ENCODE assay signal across 12 mouse cellular contexts in the genomic region with DNA sequence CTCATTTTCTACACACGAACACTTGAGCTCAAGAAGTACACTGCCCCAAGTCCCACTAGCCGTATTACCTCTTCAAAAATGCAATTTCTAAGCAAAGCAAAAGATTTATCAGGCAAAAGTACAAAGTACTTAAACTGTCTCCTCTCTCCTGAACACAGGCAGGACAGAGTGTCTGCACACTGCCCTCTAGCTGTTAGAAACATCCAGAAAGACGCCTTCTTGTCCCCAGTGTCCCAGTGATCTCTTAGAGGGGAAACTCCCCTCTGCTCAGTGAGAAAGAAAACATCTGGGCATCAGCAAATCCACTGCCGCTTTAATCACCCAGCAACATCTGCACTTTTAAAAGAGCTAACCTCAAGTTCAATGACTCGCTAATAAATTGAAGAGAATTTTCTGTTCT. TPM values are rescaled to one million over a fixed set of nuclear protein-coding genes. Genes with fewer than 3 reads are reported as not detected.
DNase-seq lines count a peak whose midpoint lies in the region; ATAC-seq and TF ChIP-seq lines count a peak whose summit lies in the region.
"Had no signal": no experiment of that assay in that cellular context is flagged by ENCODE, and none has a peak within 500 bp of the region (broad histone marks: within the 10 kb centered on the region; RNA-seq: fewer than 3 reads in every experiment).

No protein-coding gene starts in this region.

- peaks cover 22% of the 10 kb centered on the region for H3K36me3 ChIP-seq in kidney, postnatal 0 days (ENCODE audit: insufficient read depth, low read length)
- peaks cover 2% of the 10 kb centered on the region; the same call in 1 of the 2 replicates for H3K36me3 ChIP-seq in forebrain, embryonic 11.5 days (ENCODE audit: control insufficient read depth, insufficient read depth, low read length)

- 36% methylated on average over 5 of the region's 5 CpGs for whole genome bisulfite sequencing in kidney, postnatal 0 days
- 82% methylated on average over 5 of the region's 5 CpGs for WGBS in forebrain, embryonic 11.5 days

- H3K9ac ChIP-seq in kidney, postnatal 0 days (ENCODE audit: low read depth, low read length) = no peak overlapping the region
- no peak overlapping the region for H3K9ac ChIP-seq in forebrain, embryonic 11.5 days (ENCODE audit: low read length)
- H3K9ac ChIP-seq: intestine, embryonic 15.5 days; midbrain, embryonic 15.5 days; stomach, embryonic 15.5 days had no signal

- intact Hi-C loops in left cerebral cortex, adult 2 months (cut with DNase I) = no loop called here

- peak; percentile 13 for DNase-seq in adrenal gland, adult 2 months
- no peak for DNase-seq in adrenal gland, postnatal 14 days
- no peak for DNase-seq in left cerebral cortex, adult 2 months (ENCODE audit: extremely low spot score in 1 of 2, low spot score in 2 of 2)
- no peak for DNase-seq in left cerebral cortex, adult 9 months (ENCODE audit: low spot score in 2 of 2)
- peak; percentile 38 for DNase-seq in NIH3T3 (ENCODE audit: low read depth)
- DNase-seq in kidney, postnatal 0 days (ENCODE audit: low spot score) = peak; percentile 91
- no peak for DNase-seq in right cerebral cortex, postnatal 4 days
- DNase-seq in forebrain, embryonic 11.5 days (ENCODE audit: low spot score) = no peak
- DNase-seq: cerebellum, adult 2 months had no signal

- ATAC-seq in kidney, postnatal 0 days (replicated peaks; ENCODE audit: low FRiP score, low read depth) = peak; percentile 65
- no peak for ATAC-seq in forebrain, embryonic 11.5 days (replicated peaks; ENCODE audit: low FRiP score)
- ATAC-seq: intestine, embryonic 15.5 days; midbrain, embryonic 15.5 days had no signal

- H3K27me3 ChIP-seq in kidney, postnatal 0 days (ENCODE audit: insufficient read depth, low read length) = no peaks in the 10 kb centered on the region
- no peaks in the 10 kb centered on the region for H3K27me3 ChIP-seq in forebrain, embryonic 11.5 days (ENCODE audit: control insufficient read depth, insufficient read depth, low read length)
- H3K27me3 ChIP-seq: intestine, embryonic 15.5 days; midbrain, embryonic 15.5 days; stomach, embryonic 15.5 days had no signal

- H3K27ac ChIP-seq in left cerebral cortex, adult 2 months = no peak overlapping the region
- no peak overlapping the region for H3K27ac ChIP-seq in kidney, postnatal 0 days
- H3K27ac ChIP-seq in forebrain, embryonic 11.5 days (ENCODE audit: low read depth, low read length) = no peak overlapping the region
- H3K27ac ChIP-seq: intestine, embryonic 15.5 days; midbrain, embryonic 15.5 days; stomach, embryonic 15.5 days had no signal

- peak; percentile 45 for TF ChIP-seq CTCF in left cerebral cortex, adult 2 months (IDR thresholded peaks at IDR 0.05)
- TF ChIP-seq CTCF in kidney, postnatal 0 days (IDR thresholded peaks at IDR 0.05; ENCODE audit: low read depth) = peak; percentile 65

- no peak overlapping the region for H3K4me2 ChIP-seq in kidney, postnatal 0 days (ENCODE audit: low read length)
- no peak overlapping the region for H3K4me2 ChIP-seq in forebrain, embryonic 11.5 days (ENCODE audit: low read depth, low read length, severe bottlenecking)
- H3K4me2 ChIP-seq: intestine, embryonic 15.5 days; midbrain, embryonic 15.5 days; stomach, embryonic 15.5 days had no signal

- H3K9me3 ChIP-seq in kidney, postnatal 0 days (replicated peaks; ENCODE audit: low read length) = no peaks in the 10 kb centered on the region
- H3K9me3 ChIP-seq in forebrain, embryonic 11.5 days (ENCODE audit: control insufficient read depth, low read length) = no peaks in the 10 kb centered on the region
- H3K9me3 ChIP-seq: intestine, embryonic 15.5 days; midbrain, embryonic 15.5 days; stomach, embryonic 15.5 days had no signal

- H3K4me3 ChIP-seq in left cerebral cortex, adult 2 months = no peak overlapping the region
- no peak overlapping the region for H3K4me3 ChIP-seq in kidney, postnatal 0 days (replicated peaks; ENCODE audit: low read depth, low read length)
- no peak overlapping the region for H3K4me3 ChIP-seq in forebrain, embryonic 11.5 days (ENCODE audit: low read depth, low read length)
- H3K4me3 ChIP-seq: intestine, embryonic 15.5 days; midbrain, embryonic 15.5 days; stomach, embryonic 15.5 days had no signal

- H3K4me1 ChIP-seq in kidney, postnatal 0 days (replicated peaks; ENCODE audit: insufficient read depth, low read length) = no peaks in the 10 kb centered on the region
- no peaks in the 10 kb centered on the region for H3K4me1 ChIP-seq in forebrain, embryonic 11.5 days (replicated peaks; ENCODE audit: control insufficient read depth, insufficient read depth, low read length)
- H3K4me1 ChIP-seq: intestine, embryonic 15.5 days; midbrain, embryonic 15.5 days; stomach, embryonic 15.5 days had no signal

RNA-seq across cellular contexts. Expression of a gene that starts 12.4 kb away (rescaled TPM):
- total RNA-seq in adrenal gland, adult 2 months (2021) = 10 to 100 TPM; 13.8 to 18.2 TPM
- polyA plus RNA-seq in adrenal gland, adult 2 months (2012; rRNA removed) = 0.75 and 1.3 TPM in 2 replicates
- total RNA-seq in adrenal gland, postnatal 14 days (2021) = 16.4 and 17.2 TPM in 2 replicates
- 10 to 100 TPM; 12.7 to 16.5 TPM for total RNA-seq in left cerebral cortex, adult 2 months (2021)
- 8.0 and 11.2 TPM in 2 replicates for polyA plus RNA-seq in kidney, postnatal 0 days (2015; fragmentation: Nextera tagmentation; extraction: Ambion mirVana)
- 12.6 and 15.1 TPM in 2 replicates for polyA plus RNA-seq in forebrain, embryonic 11.5 days (2014; fragmentation: Nextera tagmentation; extraction: Ambion mirVana)

RNA-seq across cellular contexts. Expression of a gene that starts 35.1 kb away (rescaled TPM):
- 10 to 100 TPM; 17.5 to 20.5 TPM for total RNA-seq in adrenal gland, adult 2 months (2021)
- polyA plus RNA-seq in adrenal gland, adult 2 months (2012; rRNA removed) = 4.0 and 4.5 TPM in 2 replicates
- total RNA-seq in adrenal gland, postnatal 14 days (2021) = 26.0 and 26.1 TPM in 2 replicates
- total RNA-seq in left cerebral cortex, adult 2 months (2021) = 100 to 1,000 TPM; 277 to 284 TPM
- polyA plus RNA-seq in kidney, postnatal 0 days (2015; fragmentation: Nextera tagmentation; extraction: Ambion mirVana) = 5.8 and 6.0 TPM in 2 replicates
- 6.0 and 6.1 TPM in 2 replicates for polyA plus RNA-seq in forebrain, embryonic 11.5 days (2014; fragmentation: Nextera tagmentation; extraction: Ambion mirVana)

Comparison
In these comparisons a context has a peak if more than half of its experiments do, and no peak if none do; other contexts are left out.
1. DNase-seq: peak in adrenal gland, adult 2 months (single experiment), NIH3T3 (single experiment) and kidney, postnatal 0 days (single experiment); none in adrenal gland, postnatal 14 days (single experiment), left cerebral cortex, adult 2 months (0 of 2), left cerebral cortex, adult 9 months (0 of 2), right cerebral cortex, postnatal 4 days (single experiment) and forebrain, embryonic 11.5 days (single experiment).
2. RNA of a gene that starts 35.1 kb away (total RNA-seq): 277 to 284 TPM in left cerebral cortex, adult 2 months; 26.0 to 26.1 TPM in adrenal gland, postnatal 14 days and 17.5 to 20.5 TPM in adrenal gland, adult 2 months; every median in the first group is over 10 times any median in the second.